Mouse (Mus musculus): Measurements from ENCODE around the gene N4bp2. TPM values are rescaled to one million over a fixed set of nuclear protein-coding genes. Genes with fewer than 3 reads are reported as not detected.

The N4bp2 gene
- total and polyA plus RNA-seq, 2 experiments from 2014 or later: 12.0 to 33.0 TPM

DNA sequence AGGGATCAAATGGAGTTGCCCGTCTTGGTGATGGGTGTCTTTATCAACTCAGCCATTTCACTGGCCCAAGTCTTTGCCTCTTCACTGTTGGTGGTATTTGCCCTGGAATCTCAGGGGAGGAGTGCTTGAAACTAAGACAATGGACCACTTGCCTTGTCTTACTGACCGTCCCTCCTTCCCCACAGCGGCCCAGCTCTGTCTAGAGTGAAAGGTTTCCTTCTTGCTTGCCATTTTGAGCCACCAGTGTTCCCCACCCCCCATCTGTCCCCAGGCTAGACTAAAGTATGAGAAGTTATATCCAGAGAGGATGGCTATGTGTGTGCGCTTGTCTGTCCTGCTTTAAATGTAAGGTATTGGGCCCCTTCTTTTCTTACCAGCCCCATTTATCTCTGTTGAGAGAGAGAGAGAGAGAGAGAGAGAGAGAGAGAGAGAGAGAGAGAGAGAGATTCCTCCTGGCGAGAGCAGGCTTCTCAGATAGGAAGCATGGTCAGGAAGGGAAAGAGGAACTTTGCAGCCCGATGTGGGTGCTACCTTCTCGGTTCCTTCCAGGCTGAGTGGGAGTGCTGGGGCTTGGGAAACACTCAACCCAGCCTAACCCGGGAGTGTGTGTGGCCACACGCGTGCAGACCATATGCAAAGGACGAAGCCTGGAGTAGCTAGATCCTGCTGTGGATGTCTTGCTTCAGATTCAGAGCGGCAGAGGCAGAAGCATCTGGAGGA is 97.1 kb downstream of the N4bp2 start:
- H3K9me3 ChIP-seq (ENCODE audit: low read length): no peaks in the 10 kb centered on the region
- H3K27ac ChIP-seq (ENCODE audit: low read depth, low read length): no peak overlapping the region
- H3K27me3 ChIP-seq (ENCODE audit: insufficient read depth, low read length): no peaks in the 10 kb centered on the region
- DNase-seq (ENCODE audit: low spot score): no peak
- no peak overlapping the region for H3K4me2 ChIP-seq (ENCODE audit: low read depth, low read length, poor library complexity, severe bottlenecking)
- no peak for ATAC-seq (ENCODE audit: low FRiP score)
- 74% methylated on average over 12 of the region's 12 CpGs for WGBS
- H3K9ac ChIP-seq (replicated peaks; ENCODE audit: low read length, poor library complexity, severe bottlenecking): no peak overlapping the region
- H3K36me3 ChIP-seq (ENCODE audit: insufficient read depth, low read length): no peaks in the 10 kb centered on the region
- no peak overlapping the region for H3K4me3 ChIP-seq (ENCODE audit: low read depth, low read length)
- no peak for TF ChIP-seq CTCF (IDR thresholded peaks at IDR 0.05)
- no peaks in the 10 kb centered on the region for H3K4me1 ChIP-seq (ENCODE audit: insufficient read depth, low read length)

DNA sequence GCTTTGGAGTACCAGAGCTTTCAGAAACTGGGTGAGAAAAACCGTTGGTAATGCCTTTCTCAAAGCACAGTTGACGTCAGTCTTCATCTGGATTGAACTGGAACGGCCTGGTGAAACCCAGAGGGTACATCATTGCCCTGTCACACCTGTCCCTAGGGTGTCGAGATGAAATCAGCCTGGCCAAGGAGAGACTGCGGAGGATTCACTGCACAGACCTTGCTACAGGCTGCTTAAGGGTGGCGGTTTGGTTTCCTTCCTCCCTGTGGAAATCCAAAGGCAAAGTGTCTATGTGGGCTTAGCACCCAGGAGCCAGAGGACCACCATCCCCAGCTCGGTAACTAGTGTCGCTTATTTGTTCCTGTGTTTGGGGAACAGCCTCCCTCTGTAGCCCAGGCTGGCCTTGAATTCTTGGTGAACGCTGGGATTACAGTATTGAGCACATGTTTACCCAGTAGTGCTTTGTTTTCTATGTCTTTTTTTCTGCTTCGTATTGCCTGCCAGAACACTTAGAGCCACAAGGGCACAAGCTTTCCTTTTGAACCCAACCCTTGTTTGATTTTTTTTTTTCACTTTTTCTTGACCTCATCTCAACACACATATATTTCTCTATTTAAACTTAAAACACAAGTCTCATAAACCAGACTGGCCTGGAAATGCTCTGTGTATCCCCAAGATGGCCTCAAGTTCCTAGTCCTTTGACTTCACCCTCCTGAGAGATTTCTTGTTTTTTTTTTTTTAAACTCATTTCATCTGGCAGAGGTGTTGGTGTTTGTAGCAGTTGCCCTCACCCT is 98.0 kb downstream of the N4bp2 start, which contains the start of gene Rhoh:
Rhoh (plus strand) TSS at position 60 of the 791 bp plus-strand sequence.
- H3K4me1 ChIP-seq (ENCODE audit: insufficient read depth, low read length): no peaks in the 10 kb centered on the region
- DNase-seq (ENCODE audit: low spot score): no peak

GRCm38 (mm10) chr5:65862217-65862927 is 99.1 kb downstream of the N4bp2 start:
- DNase-seq (ENCODE audit: low spot score) (no peak), ATAC-seq (ENCODE audit: low FRiP score) (no peak)
- no peak for TF ChIP-seq CTCF (IDR thresholded peaks at IDR 0.05)
- no peak overlapping the region for H3K27ac ChIP-seq (ENCODE audit: low read depth, low read length)
- 88% methylated on average over 7 of the region's 7 CpGs for WGBS
- H3K27me3 ChIP-seq (ENCODE audit: insufficient read depth, low read length): no peaks in the 10 kb centered on the region
- H3K4me2 ChIP-seq (ENCODE audit: low read depth, low read length, poor library complexity, severe bottlenecking): no peak overlapping the region
- no peaks in the 10 kb centered on the region for H3K9me3 ChIP-seq (ENCODE audit: low read length)
- H3K4me3 ChIP-seq (ENCODE audit: low read depth, low read length): no peak overlapping the region
- no peaks in the 10 kb centered on the region for H3K36me3 ChIP-seq (ENCODE audit: insufficient read depth, low read length)
- H3K4me1 ChIP-seq (ENCODE audit: insufficient read depth, low read length): no peaks in the 10 kb centered on the region
- no peak overlapping the region for H3K9ac ChIP-seq (replicated peaks; ENCODE audit: low read length, poor library complexity, severe bottlenecking)

More for the DNA sequence above, 98.0 kb downstream of the N4bp2 start, which contains the start of gene Rhoh:
- WGBS: 87% methylated on average over 10 of the region's 10 CpGs
- ATAC-seq (ENCODE audit: low FRiP score): no peak
- Histone ChIP-seq H3K4me2 (ENCODE audit: low read depth, low read length, poor library complexity, severe bottlenecking) (no peak within 1 kb of the TSS), H3K9ac (replicated peaks; ENCODE audit: low read length, poor library complexity, severe bottlenecking) (no peak within 1 kb of the TSS), H3K9me3 (ENCODE audit: low read length) (no peaks in the 10 kb centered on the region), H3K27me3 (ENCODE audit: insufficient read depth, low read length) (no peaks in the 10 kb centered on the region), H3K27ac (ENCODE audit: low read depth, low read length) (no peak within 1 kb of the TSS), H3K36me3 (ENCODE audit: insufficient read depth, low read length) (no peaks in the 10 kb centered on the region), H3K4me3 (ENCODE audit: low read depth, low read length) (no peak within 1 kb of the TSS)
- no peak for TF ChIP-seq CTCF (IDR thresholded peaks at IDR 0.05)

GRCm38 (mm10) chr5:65863349-65863749 is 100.0 kb downstream of the N4bp2 start:
- 86% methylated on average over 12 of the region's 12 CpGs for WGBS
- DNase-seq (ENCODE audit: low spot score) (no peak), ATAC-seq (ENCODE audit: low FRiP score) (no peak)
- no peak overlapping the region for H3K9ac ChIP-seq (replicated peaks; ENCODE audit: low read length, poor library complexity, severe bottlenecking)
- H3K4me1 ChIP-seq (ENCODE audit: insufficient read depth, low read length): no peaks in the 10 kb centered on the region
- H3K4me3 ChIP-seq (ENCODE audit: low read depth, low read length): no peak overlapping the region
- TF ChIP-seq CTCF (IDR thresholded peaks at IDR 0.05): no peak
- H3K27me3 ChIP-seq (ENCODE audit: insufficient read depth, low read length): no peaks in the 10 kb centered on the region
- H3K36me3 ChIP-seq (ENCODE audit: insufficient read depth, low read length): no peaks in the 10 kb centered on the region
- no peak overlapping the region for H3K4me2 ChIP-seq (ENCODE audit: low read depth, low read length, poor library complexity, severe bottlenecking)
- H3K9me3 ChIP-seq (ENCODE audit: low read length): no peaks in the 10 kb centered on the region
- no peak overlapping the region for H3K27ac ChIP-seq (ENCODE audit: low read depth, low read length)

- no peak overlapping the region for H3K27ac ChIP-seq (ENCODE audit: low read depth, low read length)
- ATAC-seq (ENCODE audit: low FRiP score) (no peak), DNase-seq (ENCODE audit: low spot score) (no peak)
- TF ChIP-seq CTCF (IDR thresholded peaks at IDR 0.05): no peak
- H3K27me3 ChIP-seq (ENCODE audit: insufficient read depth, low read length): no peaks in the 10 kb centered on the region
- no peaks in the 10 kb centered on the region for H3K36me3 ChIP-seq (ENCODE audit: insufficient read depth, low read length)
- no peaks in the 10 kb centered on the region for H3K4me1 ChIP-seq (ENCODE audit: insufficient read depth, low read length)
- H3K9me3 ChIP-seq (ENCODE audit: low read length): no peaks in the 10 kb centered on the region
- H3K9ac ChIP-seq (replicated peaks; ENCODE audit: low read length, poor library complexity, severe bottlenecking): no peak overlapping the region
- WGBS: 94% methylated on average over 7 of the region's 7 CpGs
- no peak overlapping the region for H3K4me2 ChIP-seq (ENCODE audit: low read depth, low read length, poor library complexity, severe bottlenecking)
- no peak overlapping the region for H3K4me3 ChIP-seq (ENCODE audit: low read depth, low read length)
These were observed 101.2 kb downstream of the N4bp2 start for GRCm38 (mm10) chr5:65864486-65864885.
